Mouse (Mus musculus) retina, adult 2 months (tissue): ENCODE data around the gene Uqcrh.

Experiments used
- DNase-seq: peaks from one replicate; pipeline ENCODE4 v3.0.0-alpha.2; 2012; ENCODE audit warnings: low read depth, low spot score

Gene Uqcrh

GRCm38 (mm10) chr4:116074861-116075620 lies at the start of gene Uqcrh, which contains the start of gene Lrrc41:
Uqcrh (minus strand) TSS chr4:116075071.
Lrrc41 (plus strand) TSS chr4:116075269.
- DNase-seq = peak; percentile 97

GRCm38 (mm10) chr4:116123602-116124519 lies 49.0 kb upstream of the Uqcrh start, which contains the start of the genes Rad54l and Pomgnt1:
Rad54l (minus strand) TSS chr4:116123690.
Pomgnt1 (plus strand) TSS chr4:116123840.
- DNase-seq = peak; percentile 80

DNA sequence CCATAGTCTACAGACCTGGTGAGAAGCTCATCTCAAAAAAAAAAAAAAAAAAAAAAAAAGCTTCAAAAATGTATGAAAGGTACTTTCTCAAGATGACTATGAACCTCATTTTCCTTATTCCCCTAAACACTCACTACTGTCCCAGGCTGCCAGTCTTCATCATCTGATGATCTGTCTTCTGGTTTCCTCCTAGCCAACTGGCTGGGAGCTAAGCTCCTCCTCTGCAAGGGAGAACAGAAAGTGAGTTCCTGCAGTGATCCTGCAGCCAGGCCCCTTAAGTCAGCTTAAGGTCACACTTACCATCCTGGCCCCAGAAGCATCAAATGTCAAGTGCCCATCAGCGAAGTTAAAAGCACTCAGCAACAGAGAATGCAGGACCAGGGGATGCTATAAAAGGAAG lies 47.9 kb upstream of the Uqcrh start:
- DNase-seq = no peak

DNA sequence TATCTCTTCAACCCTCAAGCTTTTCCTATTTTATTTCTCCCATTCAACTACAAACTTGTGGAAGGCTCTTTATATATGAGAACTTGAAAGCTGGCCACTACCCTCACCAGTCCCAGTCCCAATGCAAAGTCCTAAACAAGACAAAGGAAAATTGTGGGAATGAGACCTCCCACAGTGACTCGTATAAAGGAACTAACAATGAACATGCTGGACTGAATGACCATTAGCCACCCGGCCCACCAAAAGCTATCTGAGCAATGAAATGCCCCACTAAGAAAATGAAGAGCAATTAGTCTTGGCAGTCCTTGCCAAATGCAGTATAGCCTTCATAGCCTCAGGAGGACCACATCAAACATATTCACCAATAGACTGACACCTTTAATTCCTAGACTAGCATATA lies 36.6 kb upstream of the Uqcrh start:
- DNase-seq = no peak

DNA sequence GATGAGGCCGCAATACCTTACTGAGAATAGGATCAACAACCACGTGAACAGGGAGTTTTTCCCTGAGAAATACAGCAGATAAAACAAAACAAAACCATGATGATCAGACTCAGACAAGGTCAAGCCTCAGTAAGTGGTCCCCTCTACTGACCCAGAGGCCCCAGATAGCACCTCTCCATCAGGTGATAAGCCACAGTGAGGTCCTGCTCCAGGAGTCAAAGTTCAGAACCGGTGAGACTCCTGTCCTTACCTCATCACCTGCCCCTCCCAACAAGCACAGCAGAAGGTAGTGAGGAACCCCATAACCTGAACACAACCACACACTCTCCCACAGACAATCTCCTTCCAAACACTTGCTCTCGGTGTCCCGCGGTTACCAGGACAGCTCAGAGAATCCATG lies 35.8 kb upstream of the Uqcrh start:
- DNase-seq = no peak

GRCm38 (mm10) chr4:116105278-116105677 lies 30.4 kb upstream of the Uqcrh start:
- DNase-seq = no peak

DNA sequence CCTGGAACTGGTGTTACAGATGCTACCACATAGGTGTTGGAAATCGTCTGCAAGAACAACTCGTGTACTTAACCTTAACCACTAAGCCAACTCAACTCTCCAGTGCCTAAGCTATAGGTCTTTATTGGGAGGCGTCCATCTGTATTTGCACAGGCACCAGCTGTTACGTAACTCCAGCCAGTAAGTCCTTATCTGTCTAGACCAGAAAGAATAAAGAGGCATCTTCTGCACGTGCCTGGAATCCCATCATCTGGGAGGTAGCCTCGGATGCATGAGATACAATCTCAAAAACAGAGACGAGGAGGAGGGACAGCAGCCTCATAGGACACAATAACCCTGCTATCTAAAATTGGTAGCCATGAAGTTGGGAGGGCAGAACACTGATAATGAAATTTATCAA lies 26.1 kb upstream of the Uqcrh start:
- no peak for DNase-seq

GRCm38 (mm10) chr4:116097211-116097610 lies 22.3 kb upstream of the Uqcrh start:
- DNase-seq = no peak

DNA sequence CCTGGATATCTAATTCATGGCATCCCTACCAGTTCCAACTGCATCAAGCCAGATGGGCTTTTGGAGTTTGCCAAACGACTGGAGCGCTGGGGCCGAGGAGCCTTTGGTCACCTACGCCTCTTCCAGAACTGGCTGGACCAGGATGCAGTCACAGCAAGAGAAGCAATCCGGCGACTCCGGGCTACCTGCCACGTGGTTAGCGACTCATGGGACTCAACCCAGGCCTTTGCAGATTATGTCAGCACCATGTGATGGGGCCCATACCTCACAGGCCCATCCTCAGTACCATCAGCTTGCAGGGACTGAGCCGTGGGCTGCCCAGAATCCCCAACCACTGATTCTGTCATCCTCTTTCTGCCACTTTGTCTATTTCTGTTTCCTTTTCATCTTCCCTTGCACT lies 21.4 kb upstream of the Uqcrh start:
- no peak for DNase-seq

DNA sequence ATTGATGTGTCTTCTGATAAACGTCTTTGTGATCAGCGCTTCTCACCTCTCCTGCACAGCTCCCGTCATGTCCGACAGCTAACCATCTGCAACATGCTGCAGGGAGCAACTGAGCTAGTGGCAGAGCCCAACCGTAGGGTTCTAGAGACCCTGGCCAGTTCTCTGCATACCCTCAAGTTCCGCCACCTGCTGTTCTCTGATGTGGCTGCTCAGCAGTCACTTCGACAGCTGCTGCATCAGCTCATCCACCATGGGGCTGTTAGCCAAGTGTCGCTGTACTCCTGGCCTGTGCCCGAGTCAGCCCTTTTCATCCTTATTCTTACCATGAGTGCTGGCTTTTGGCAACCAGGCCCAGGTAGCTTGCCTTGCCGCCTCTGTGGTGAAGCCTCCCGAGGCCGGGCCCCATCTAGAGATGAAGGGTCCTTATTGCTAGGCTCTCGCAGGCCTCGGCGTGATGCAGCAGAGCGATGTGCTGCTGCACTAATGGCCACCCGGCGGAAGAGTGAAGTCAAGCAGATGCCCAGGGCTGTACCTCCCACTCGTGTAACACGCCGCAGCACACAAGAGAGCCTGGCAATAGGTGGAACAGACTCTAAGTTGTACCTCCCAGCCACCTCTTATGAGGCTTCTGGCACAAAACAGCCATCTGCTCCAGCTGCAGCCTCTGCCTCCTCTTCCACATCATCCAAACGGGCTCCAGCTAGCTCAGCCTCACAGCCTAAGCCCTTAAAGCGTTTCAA lies 13.8 kb upstream of the Uqcrh start:
- DNase-seq = no peak

- DNase-seq = no peak
Observed at GRCm38 (mm10) chr4:116077240-116078095, 2.6 kb upstream of the Uqcrh start.

GRCm38 (mm10) chr4:116076369-116077231 lies 1.7 kb upstream of the Uqcrh start:
- DNase-seq = no peak

GRCm38 (mm10) chr4:116075631-116076368 lies 929 bp upstream of the Uqcrh start:
- DNase-seq = peak; percentile 30

DNA sequence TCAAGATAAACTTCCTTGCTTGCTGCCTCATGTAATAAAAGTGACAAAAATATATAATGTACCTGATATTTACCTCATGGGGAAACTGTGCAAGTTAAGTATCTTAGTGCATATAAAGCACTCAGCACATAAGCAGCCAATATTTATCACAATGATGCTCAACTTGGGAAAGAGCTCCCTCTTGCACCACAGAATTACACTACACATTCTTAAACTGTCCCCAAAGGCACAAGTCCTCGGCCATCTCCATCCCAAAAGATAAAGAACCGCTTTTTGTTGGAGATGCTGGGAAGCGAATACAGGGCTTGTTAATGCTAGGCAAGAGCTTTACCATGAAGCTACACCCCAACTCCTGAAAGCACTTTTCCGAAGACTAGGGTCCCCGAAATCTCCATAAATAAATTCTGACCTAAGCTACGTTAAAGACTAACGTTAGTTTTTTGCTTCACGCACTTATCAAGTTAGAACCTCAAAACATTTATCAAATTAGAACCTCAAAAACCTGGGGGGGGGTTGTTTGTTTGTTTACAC lies 661 bp downstream of the Uqcrh start:
- no peak for DNase-seq

DNA sequence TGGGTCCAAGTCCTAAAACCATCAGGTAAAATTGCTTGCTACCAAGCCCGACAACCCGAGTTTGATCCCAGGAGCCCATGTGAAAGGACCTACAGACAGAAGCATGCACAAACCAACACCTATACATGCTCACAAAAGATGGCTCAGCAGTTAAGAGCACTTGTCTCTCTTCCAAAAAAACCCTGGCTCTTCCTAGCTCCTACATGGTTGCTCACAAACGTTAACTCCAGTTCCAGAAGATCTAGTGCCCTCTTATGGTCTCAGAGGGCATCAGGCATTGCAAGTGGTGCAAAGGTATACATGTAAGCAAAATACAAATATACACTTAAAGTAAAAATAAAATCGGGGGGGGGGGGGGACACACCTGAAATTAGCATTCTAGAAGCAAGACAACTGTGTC lies 1.7 kb downstream of the Uqcrh start:
- no peak for DNase-seq

- DNase-seq = no peak
Observed at GRCm38 (mm10) chr4:116070116-116070515, 4.8 kb downstream of the Uqcrh start.

DNA sequence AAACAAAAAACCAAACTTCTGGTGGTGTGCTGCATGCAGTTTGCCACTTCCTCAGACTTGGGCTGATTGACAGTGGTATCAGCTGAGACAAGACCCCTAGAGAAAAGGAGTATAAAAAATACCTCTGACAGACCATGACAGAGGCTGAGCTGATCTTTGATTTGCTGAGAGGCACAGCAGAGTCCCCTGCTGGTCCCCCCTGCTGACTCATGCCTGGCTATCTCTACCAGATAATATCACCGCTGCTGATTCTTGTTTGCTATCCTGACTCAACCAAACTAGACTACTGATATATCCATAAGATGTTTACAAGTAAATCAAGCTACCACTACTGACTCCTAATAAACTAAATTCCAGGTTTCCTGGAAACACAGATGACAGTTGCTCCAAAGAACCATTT lies 11.0 kb downstream of the Uqcrh start:
- no peak for DNase-seq

- DNase-seq = no peak
Observed at GRCm38 (mm10) chr4:116059012-116059726, 15.7 kb downstream of the Uqcrh start.
